Mouse (Mus musculus): Measurements from ENCODE around the gene Epx.

DNA sequence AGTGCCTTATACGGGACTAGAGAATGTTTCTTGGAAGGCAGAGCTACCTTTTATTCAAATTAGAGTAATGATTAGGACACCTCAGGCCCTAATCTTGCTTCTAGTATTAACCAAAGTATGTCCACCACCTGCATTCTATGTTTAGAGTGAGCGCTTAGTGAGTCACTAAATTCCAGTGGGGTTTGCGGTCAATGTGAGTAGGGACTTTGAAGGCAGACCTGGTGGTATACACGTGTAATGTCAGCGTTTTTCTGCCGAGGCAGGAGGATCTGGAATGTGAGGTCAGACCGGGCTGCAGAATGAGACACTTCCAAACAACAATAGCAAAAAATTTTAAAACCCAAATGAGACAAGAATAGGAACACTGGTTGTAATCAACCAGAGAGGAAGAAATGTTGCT, 20.8 kb downstream of the Epx start:
- TF ChIP-seq ZKSCAN1 (IDR thresholded peaks at IDR 0.05; ENCODE audit: low read depth, low read length) (no peak), TBP (IDR thresholded peaks at IDR 0.05; ENCODE audit: low read depth, low read length) (no peak), CTCF (IDR thresholded peaks at IDR 0.05 in 2 of 3, conservative IDR thresholded peaks at IDR 0.05 in 1 of 3; ENCODE audit: control insufficient read depth in 1 of 3, insufficient read depth in 1 of 3, low read depth in 2 of 3, low read length in 3 of 3, poor library complexity in 1 of 3, severe bottlenecking in 1 of 3) (no peak), MAX (IDR thresholded peaks at IDR 0.05; ENCODE audit: low read length) (no peak), USF2 (IDR thresholded peaks at IDR 0.05; ENCODE audit: borderline replicate concordance in 1 of 2, insufficient read depth in 1 of 2, low read depth in 1 of 2, low read length in 2 of 2) (no peak), POLR2A (IDR thresholded peaks at IDR 0.05; ENCODE audit: control insufficient read depth in 1 of 2, insufficient read depth in 1 of 2, low read depth in 1 of 2, low read length in 2 of 2, poor library complexity in 1 of 2) (no peak), GATA1 (IDR thresholded peaks at IDR 0.05; ENCODE audit: low read depth, low read length) (no peak), ELF1 (IDR thresholded peaks at IDR 0.05; ENCODE audit: low read depth, low read length) (no peak), POLR2AphosphoS5 (IDR thresholded peaks at IDR 0.05; ENCODE audit: borderline replicate concordance, low read depth, low read length) (no peak)

Measured in MEL (cell line).